Mouse (Mus musculus): ENCODE measurements at regions not wholly inside any gene's neighbourhood (a gene's known extent, or its start where the extent isn't known, plus 50 kb on each side); places are given as distances from the start of the nearest gene placed in this dataset.

DNA sequence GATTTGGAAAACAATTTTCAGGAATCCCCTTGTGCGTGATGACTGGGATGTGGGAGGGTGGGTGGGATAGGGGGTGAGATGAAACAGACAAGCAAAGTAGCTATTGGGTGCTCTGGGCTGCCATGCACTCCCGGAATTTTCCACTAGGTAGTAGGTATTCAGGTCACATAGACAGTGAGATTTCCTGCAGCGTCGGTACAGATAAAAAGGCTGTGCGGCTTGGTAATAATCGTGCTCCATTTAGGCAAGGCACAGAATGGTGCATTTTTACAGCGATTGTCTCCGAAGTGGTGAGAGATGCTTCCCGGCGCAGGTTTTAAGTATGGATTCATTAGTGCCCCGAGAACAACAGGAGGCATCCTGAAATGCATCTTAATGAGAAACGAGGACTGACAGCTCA is 95.1 kb upstream of the Pced1b start:
- TF ChIP-seq POLR2A (IDR thresholded peaks at IDR 0.05; ENCODE audit: borderline replicate concordance, insufficient read depth, low read length) = no peak
- TF ChIP-seq CTCF (IDR thresholded peaks at IDR 0.05; ENCODE audit: borderline replicate concordance, insufficient read depth, low read depth, low read length) = no peak
